Mouse (Mus musculus) hindbrain, embryonic 14.5 days (tissue): ENCODE results near the gene 1700001P01Rik. TPM values are rescaled to one million over a fixed set of nuclear protein-coding genes. Genes with fewer than 3 reads are reported as not detected.

Experiments
- ATAC-seq: fragments of 200-750 bp; cut with Nextera tagmentation; 2 replicates; pipeline ENCODE4 v1.8.0; 2017; ENCODE audit warnings: moderate number of reproducible peaks, mild to moderate bottlenecking, moderate TSS enrichment, moderate library complexity; ENCODE audit not compliant: low FRiP score
- DNase-seq: peaks from one replicate; pipeline ENCODE4 v3.0.0-alpha.2; 2015; ENCODE audit warnings: low spot score
- H3K27ac ChIP-seq: fragments of 300-500 bp; sonication (generic); 2 replicates; pipeline ENCODE4 v1.5.1; 2014; ENCODE audit warnings: mild to moderate bottlenecking, moderate library complexity
- H3K27me3 ChIP-seq: fragments of 300-500 bp; sonication (generic); 2 replicates; pipeline ENCODE4 v1.6.1; 2014; ENCODE audit warnings: mild to moderate bottlenecking, low read length, mixed read lengths; ENCODE audit not compliant: control insufficient read depth, insufficient read depth
- H3K36me3 ChIP-seq: fragments of 300-500 bp; sonication (generic); replicated peaks from 2 replicates; pipeline ENCODE4 v1.6.1; 2014; ENCODE audit not compliant: control insufficient read depth, insufficient read depth
- H3K4me1 ChIP-seq: fragments of 300-500 bp; sonication (generic); replicated peaks from 2 replicates; pipeline ENCODE4 v1.6.1; 2014; ENCODE audit warnings: antibody characterized with exemption, low read length, mixed read lengths; ENCODE audit not compliant: control insufficient read depth, insufficient read depth
- H3K4me2 ChIP-seq: fragments of 300-500 bp; sonication (generic); replicated peaks from 2 replicates; pipeline ENCODE4 v1.6.1; 2014; ENCODE audit warnings: mild to moderate bottlenecking, moderate library complexity
- H3K4me3 ChIP-seq: fragments of 300-500 bp; sonication (generic); replicated peaks from 2 replicates; pipeline ENCODE4 v1.5.1; 2014; ENCODE audit warnings: mild to moderate bottlenecking, low read length
- H3K9ac ChIP-seq: fragments of 300-500 bp; sonication (generic); 2 replicates; pipeline ENCODE4 v1.6.1; 2014
- H3K9me3 ChIP-seq: fragments of 300-500 bp; sonication (generic); 2 replicates; pipeline ENCODE4 v1.6.1; 2016; ENCODE audit warnings: low read length; ENCODE audit not compliant: control insufficient read depth
- WGBS: fragments of 180-500 bp; shearing (Covaris S2); extraction: QIAGEN DNeasy Blood & Tissue Kit; methylation state at CpG from one replicate; pipeline ENCODE4 v1.1.7; 2014; 5-methylcytosine and 5-hydroxymethylcytosine counted together
- polyA plus RNA-seq: library from polyadenylated mRNA; unstranded; fragments of >200 nt; fragmentation: Nextera tagmentation; extraction: Ambion mirVana; gene quantifications from 2 replicates; pipeline ENCODE4 v1.2.1, GENCODE M21; 2014

Gene 1700001P01Rik
- polyA plus RNA-seq, 1 experiment from 2014 or later, result 0.68 TPM

GRCm38 (mm10) chr11:97782564-97782895 lies 6.8 kb upstream of the 1700001P01Rik start:
- 0% methylated on average over 10 of the region's 10 CpGs for WGBS
- peak; percentile 29; the same call in 1 of the 2 replicates for ATAC-seq
- peaks cover 19% of the 10 kb centered on the region; the same call in 1 of the 2 replicates for H3K4me1 ChIP-seq

GRCm38 (mm10) chr11:97781832-97782563 lies 6.3 kb upstream of the 1700001P01Rik start, which contains the start of gene Rpl23:
Rpl23 (minus strand) TSS chr11:97782437.
- peak within 1 kb of the TSS; percentile 92 for H3K4me3 ChIP-seq
- H3K27me3 ChIP-seq, result no peaks in the 10 kb centered on the region
- peaks cover 19% of the 10 kb centered on the region; the same call in 1 of the 2 replicates for H3K4me1 ChIP-seq
- peaks cover 41% of the 10 kb centered on the region for H3K36me3 ChIP-seq
- WGBS, result 0% methylated on average over 67 of the region's 67 CpGs
- no peaks in the 10 kb centered on the region for H3K9me3 ChIP-seq
- peak within 1 kb of the TSS; percentile 86 for H3K4me2 ChIP-seq
- H3K27ac ChIP-seq, result peak within 1 kb of the TSS; percentile 95
- ATAC-seq (peak; percentile 94), DNase-seq (peak; percentile 100)
- H3K9ac ChIP-seq, result peak within 1 kb of the TSS; percentile 98

More at GRCm38 (mm10) chr11:97782564-97782895, 6.8 kb upstream of the 1700001P01Rik start:
- Histone ChIP-seq H3K4me2 (peak overlapping the region; percentile 62), H3K4me3 (peak overlapping the region; percentile 92), H3K27me3 (no peaks in the 10 kb centered on the region), H3K36me3 (peaks cover 35% of the 10 kb centered on the region), H3K9me3 (no peaks in the 10 kb centered on the region), H3K27ac (peak overlapping the region; percentile 95), H3K9ac (peak overlapping the region; percentile 78)
- no peak for DNase-seq

- DNase-seq (no peak), ATAC-seq (no peak)
- Histone ChIP-seq H3K4me3 (peak overlapping the region; percentile 92), H3K27me3 (no peaks in the 10 kb centered on the region), H3K9ac (peak overlapping the region; percentile 98), H3K9me3 (no peaks in the 10 kb centered on the region), H3K4me2 (peak overlapping the region; percentile 86), H3K27ac (peak overlapping the region; percentile 95), H3K4me1 (peaks cover 19% of the 10 kb centered on the region; the same call in 1 of the 2 replicates), H3K36me3 (peaks cover 46% of the 10 kb centered on the region)
- WGBS, result 3% methylated on average over 11 of the region's 11 CpGs
Measured at GRCm38 (mm10) chr11:97781478-97781831, 5.7 kb upstream of the 1700001P01Rik start.

GRCm38 (mm10) chr11:97779968-97780701 lies 4.4 kb upstream of the 1700001P01Rik start:
- Histone ChIP-seq H3K4me2 (peak overlapping the region; percentile 86), H3K4me1 (peaks cover 19% of the 10 kb centered on the region; the same call in 1 of the 2 replicates), H3K27ac (no peak overlapping the region), H3K4me3 (0 out of 2 replicates have a peak overlapping the region, but pooled peaks have one; percentile 92), H3K27me3 (no peaks in the 10 kb centered on the region), H3K36me3 (peaks cover 57% of the 10 kb centered on the region), H3K9me3 (no peaks in the 10 kb centered on the region), H3K9ac (peak overlapping the region; percentile 98)
- DNase-seq (no peak), ATAC-seq (no peak)
- WGBS, result 87% methylated on average over 2 of the region's 2 CpGs

GRCm38 (mm10) chr11:97778918-97779317 lies 3.2 kb upstream of the 1700001P01Rik start:
- H3K36me3 ChIP-seq, result peaks cover 61% of the 10 kb centered on the region
- no peak overlapping the region for H3K4me3 ChIP-seq
- ATAC-seq (no peak), DNase-seq (no peak)
- WGBS, result 95% methylated on average over 1 of the region's 1 CpGs
- peaks cover 19% of the 10 kb centered on the region; the same call in 1 of the 2 replicates for H3K4me1 ChIP-seq
- no peak overlapping the region for H3K4me2 ChIP-seq
- no peak overlapping the region for H3K9ac ChIP-seq
- no peaks in the 10 kb centered on the region for H3K27me3 ChIP-seq
- H3K9me3 ChIP-seq, result no peaks in the 10 kb centered on the region
- no peak overlapping the region for H3K27ac ChIP-seq

- 53% methylated on average over 2 of the region's 2 CpGs for WGBS
- peaks cover 61% of the 10 kb centered on the region for H3K36me3 ChIP-seq
Measured at GRCm38 (mm10) chr11:97777129-97777529, 1.4 kb upstream of the 1700001P01Rik start.

GRCm38 (mm10) chr11:97776497-97777128 lies 895 bp upstream of the 1700001P01Rik start:
- no peaks in the 10 kb centered on the region for H3K27me3 ChIP-seq
- no peak overlapping the region for H3K27ac ChIP-seq
- H3K4me3 ChIP-seq, result no peak overlapping the region
- ATAC-seq (no peak), DNase-seq (no peak)
- H3K4me1 ChIP-seq, result peaks cover 15% of the 10 kb centered on the region; the same call in 1 of the 2 replicates
- no peaks in the 10 kb centered on the region for H3K9me3 ChIP-seq
- no peak overlapping the region for H3K9ac ChIP-seq
- peaks cover 61% of the 10 kb centered on the region for H3K36me3 ChIP-seq
- WGBS, result 56% methylated on average over 5 of the region's 5 CpGs
- no peak overlapping the region for H3K4me2 ChIP-seq

More at GRCm38 (mm10) chr11:97777129-97777529, 1.4 kb upstream of the 1700001P01Rik start:
- H3K27ac ChIP-seq, result no peak overlapping the region
- H3K4me3 ChIP-seq, result no peak overlapping the region
- H3K27me3 ChIP-seq, result no peaks in the 10 kb centered on the region
- DNase-seq (peak; percentile 35), ATAC-seq (peak; percentile 27; the same call in 1 of the 2 replicates)
- no peak overlapping the region for H3K4me2 ChIP-seq
- no peak overlapping the region for H3K9ac ChIP-seq
- no peaks in the 10 kb centered on the region for H3K9me3 ChIP-seq
- H3K4me1 ChIP-seq, result peaks cover 15% of the 10 kb centered on the region; the same call in 1 of the 2 replicates

- 81% methylated on average over 13 of the region's 13 CpGs for WGBS
- no peak for ATAC-seq
- Histone ChIP-seq H3K4me3 (no peak overlapping the region), H3K27me3 (no peaks in the 10 kb centered on the region), H3K4me2 (no peak overlapping the region), H3K36me3 (peaks cover 50% of the 10 kb centered on the region), H3K27ac (no peak overlapping the region), H3K4me1 (peaks cover 4% of the 10 kb centered on the region; the same call in 1 of the 2 replicates), H3K9ac (no peak overlapping the region), H3K9me3 (no peaks in the 10 kb centered on the region)
- no peak for DNase-seq
Measured at GRCm38 (mm10) chr11:97775186-97775585, 532 bp downstream of the 1700001P01Rik start.

GRCm38 (mm10) chr11:97771410-97771809 lies 4.3 kb downstream of the 1700001P01Rik start:
- DNase-seq (no peak), ATAC-seq (no peak)
- Histone ChIP-seq H3K36me3 (peaks cover 14% of the 10 kb centered on the region), H3K4me2 (no peak overlapping the region), H3K4me1 (no peaks in the 10 kb centered on the region), H3K9me3 (no peaks in the 10 kb centered on the region), H3K9ac (no peak overlapping the region), H3K27ac (no peak overlapping the region), H3K4me3 (no peak overlapping the region), H3K27me3 (no peaks in the 10 kb centered on the region)
- 82% methylated on average over 14 of the region's 14 CpGs for WGBS
